Mouse (Mus musculus) G1E-ER4 (cell line): ENCODE results near the gene Gm20479. TPM values are rescaled to one million over a fixed set of nuclear protein-coding genes. Genes with fewer than 3 reads are reported as not detected.

Experiments
- GATA1 ChIP-seq: IDR thresholded peaks from one replicate; pipeline ENCODE4 v1.8.0; 2012; ENCODE audit warnings: low read length, inconsistent platforms
- polyA plus RNA-seq: library from polyadenylated mRNA; stranded (reverse); fragments of >175 nt; gene quantifications from 2 replicates; pipeline ENCODE4 v1.2.3, GENCODE M21; 2012

Gene Gm20479
- 1.4 and 2.1 TPM in 2 replicates for polyA plus RNA-seq

DNA sequence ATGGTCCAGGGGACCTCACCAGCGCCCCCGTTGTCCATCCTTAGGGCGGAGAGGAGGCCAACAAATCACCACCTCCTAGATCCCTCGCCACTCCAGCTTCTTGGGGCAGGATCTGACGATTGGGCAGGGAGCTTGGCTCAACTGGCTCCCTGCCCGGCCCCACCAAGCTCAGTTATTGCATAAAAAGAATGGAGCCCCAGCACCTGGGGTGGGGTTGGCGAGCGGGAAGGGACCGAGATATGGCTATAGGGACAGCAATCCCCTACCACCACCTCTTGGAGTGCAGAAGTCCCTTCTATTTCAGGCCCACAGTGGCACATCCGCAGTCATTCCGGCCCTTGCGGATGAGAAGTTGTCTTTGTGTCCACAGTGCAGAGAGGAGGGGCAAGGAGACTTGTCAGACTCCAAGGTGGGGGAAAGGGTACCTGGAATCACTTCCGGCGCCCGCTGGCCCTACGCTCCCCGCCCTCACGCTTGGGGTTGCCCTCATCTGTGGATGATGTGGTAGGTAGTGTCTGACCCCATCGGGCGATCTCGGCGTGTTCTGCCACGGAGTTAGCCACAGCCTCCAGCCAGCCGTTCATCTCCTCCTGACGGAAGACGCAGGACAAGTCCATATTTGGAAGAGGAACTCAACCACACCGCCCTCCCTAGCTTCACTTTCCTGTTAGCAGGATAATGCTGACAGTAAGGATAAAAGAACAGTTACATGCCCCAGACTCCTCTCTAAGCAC, at the start of gene Gm20479:
Gene Gm20479, minus strand, starts transcription at position 559 of the 734 bp plus-strand sequence.
- no peak for TF ChIP-seq GATA1

- no peak for TF ChIP-seq GATA1
Measured at GRCm38 (mm10) chr7:27406481-27406880, 49.3 kb upstream of the Gm20479 start.

DNA sequence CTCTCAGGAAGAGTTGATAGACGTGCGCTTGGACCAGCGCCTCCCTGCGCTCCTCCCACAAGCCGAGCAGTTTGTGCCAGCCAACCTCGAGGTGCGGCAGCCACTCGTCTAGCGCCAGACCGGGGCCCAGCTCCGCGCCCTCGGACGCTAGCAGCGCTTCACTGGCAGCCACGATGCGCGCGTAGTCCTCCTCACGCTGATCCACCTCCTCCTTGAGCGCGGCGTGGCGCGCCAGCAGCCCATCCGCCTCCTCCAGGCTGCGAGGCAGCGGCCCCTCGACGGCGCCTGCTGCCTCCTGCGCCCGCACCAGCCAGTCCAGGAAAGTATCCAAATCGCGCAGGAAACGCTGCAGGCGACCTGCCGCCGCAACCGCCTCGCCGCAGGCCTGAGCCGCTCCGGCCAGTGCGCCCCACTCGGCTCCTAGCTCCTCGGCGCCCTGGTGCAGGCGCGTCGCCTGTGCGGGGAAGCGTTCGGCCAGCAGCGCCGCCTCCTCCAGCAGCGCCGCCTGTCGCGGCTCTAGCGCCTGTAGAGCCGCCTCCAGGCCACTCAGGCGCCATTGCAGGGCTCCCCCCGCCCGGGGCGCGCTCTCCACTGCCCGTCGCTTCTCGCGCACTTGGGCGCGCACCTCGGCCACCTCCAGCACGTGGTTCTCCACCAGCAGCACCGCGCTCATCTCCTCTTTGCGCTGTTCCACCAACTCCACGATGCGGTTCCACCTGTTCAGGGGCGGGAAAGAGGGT, 47.2 kb upstream of the Gm20479 start:
- no peak for TF ChIP-seq GATA1

- no peak for TF ChIP-seq GATA1
Measured at GRCm38 (mm10) chr7:27402675-27403074, 45.5 kb upstream of the Gm20479 start.

DNA sequence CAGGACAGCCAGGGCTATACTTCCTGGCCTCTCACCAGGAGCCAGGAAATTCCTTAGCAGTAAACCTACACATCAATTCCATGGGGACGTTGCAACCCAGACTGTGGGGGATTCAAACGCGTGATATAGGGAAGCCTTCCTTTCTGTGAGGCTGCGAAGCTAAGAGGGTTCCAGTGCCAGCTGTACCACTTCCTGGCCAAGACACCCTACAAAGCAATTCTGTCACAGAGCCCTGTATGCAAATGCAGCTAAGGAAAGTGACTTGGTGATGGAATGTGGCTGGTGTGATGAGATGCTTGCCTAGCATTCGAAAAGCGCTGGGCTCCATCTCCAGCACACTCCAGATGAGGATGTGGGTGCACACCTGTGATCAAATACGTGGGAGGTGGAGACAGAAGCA, 43.3 kb upstream of the Gm20479 start:
- TF ChIP-seq GATA1: no peak

DNA sequence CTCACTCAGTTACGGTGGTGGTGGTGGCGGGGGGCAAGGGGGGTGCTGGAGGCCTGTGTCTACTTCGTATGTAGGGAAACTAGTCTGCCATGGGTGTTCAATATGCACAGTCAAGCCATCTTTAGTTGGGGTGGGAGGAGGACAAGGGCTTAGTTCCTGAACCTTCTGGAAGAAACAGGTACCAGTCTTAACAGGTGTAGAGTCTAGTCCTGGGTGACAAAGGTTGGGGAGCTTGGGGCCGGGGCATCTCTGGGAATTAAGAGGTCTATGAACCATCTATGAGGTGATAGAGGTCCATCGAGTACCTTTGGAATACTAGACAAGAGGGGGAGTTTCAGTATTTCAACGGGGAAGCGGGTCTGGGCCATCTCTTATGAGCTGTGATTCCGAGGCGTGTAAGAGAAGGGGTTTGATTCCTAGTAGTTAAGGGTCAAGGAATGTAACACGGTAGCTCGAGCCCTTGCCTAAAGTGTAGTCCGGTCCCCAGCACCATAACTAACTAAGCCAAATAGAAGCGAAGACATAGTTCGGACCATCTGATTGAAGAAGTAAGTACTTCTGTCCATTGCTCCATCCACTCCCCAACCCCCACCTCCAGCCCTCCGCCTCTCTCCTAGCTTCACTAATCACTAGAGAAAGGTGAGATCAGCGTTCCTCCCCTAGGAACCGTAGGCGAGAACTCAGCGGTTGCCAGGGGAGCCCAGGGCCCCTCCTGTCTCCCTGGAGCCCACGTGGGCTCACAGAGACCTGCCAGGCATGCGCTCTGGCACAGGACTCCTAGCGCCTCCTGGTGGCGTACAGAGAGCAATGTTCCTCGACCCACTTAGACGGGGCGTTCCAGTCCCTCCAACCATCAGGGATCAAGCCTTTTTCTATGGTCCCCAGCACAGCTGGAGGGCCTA, 40.1 kb upstream of the Gm20479 start:
- TF ChIP-seq GATA1: no peak

GRCm38 (mm10) chr7:27396184-27397047, 39.2 kb upstream of the Gm20479 start:
- no peak for TF ChIP-seq GATA1

DNA sequence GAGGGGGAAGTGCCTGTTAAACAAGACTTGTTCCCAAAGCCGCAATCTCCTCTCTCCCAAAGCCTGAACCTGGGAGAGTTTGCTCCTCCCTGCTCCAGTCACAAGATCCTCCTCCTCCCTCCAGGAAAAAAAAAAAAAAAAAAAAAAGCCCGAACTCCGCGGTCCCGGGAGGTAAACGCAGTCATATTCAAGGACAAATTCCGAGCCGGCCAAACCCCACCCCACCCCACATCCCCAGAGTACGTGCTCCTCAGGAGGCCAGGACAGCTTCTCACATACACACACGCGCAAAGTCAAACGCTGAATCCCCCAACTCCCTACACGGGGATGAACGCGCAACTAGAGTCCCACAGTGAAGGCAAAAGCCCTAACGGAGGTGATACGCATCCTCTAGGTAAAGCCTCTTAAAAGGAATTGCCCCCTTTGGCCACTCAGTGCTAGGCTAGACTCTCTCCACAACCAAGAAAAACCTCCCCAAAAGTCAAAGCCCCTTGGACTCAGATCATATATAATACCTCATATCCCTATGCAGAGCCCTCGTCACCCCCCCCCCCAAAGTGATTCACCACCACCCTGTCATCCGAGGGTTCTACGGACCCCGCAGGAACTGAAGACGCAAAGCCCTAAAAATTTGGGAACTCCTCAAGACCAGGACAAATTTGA, 38.4 kb upstream of the Gm20479 start:
- TF ChIP-seq GATA1: no peak

DNA sequence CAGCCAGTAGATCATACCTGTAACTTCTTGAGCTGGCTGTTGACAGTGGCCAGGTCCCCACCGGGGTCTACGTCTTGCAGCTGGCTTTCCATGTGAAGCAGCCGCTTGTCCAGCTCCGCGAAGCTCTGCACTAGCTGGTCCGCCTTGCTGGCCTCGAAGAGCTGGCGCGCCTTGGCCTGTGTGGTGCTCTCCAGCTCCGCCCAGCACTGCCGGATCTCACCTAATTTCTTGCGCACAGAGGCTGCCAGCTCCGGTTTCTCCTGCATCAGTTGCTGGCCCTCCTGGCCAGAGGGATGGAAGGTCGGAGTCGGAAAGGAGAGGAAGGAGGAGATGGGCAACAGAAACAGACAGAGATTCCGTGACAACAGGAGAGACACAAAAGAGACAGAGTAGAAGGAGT, 34.2 kb upstream of the Gm20479 start:
- no peak for TF ChIP-seq GATA1

DNA sequence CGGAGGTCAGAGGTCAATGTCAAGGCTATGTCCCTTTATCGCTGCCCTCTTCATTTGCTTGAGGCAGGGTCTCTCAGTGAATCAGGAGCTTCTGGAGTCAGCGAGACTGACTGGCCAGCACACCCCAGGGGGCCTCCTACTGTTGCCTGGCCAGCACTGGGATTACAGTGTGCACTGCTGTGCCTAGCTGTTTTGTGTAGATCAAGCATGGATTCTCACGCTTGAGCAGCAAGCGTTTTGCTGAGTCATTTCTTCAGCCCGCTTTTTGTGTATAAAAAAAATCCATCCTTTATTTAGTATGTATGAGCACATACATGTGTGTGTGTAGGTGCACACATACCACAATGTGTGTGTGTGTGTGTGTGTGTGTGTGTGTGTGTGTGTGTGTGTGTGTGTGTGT, 32.0 kb upstream of the Gm20479 start:
- TF ChIP-seq GATA1: no peak

DNA sequence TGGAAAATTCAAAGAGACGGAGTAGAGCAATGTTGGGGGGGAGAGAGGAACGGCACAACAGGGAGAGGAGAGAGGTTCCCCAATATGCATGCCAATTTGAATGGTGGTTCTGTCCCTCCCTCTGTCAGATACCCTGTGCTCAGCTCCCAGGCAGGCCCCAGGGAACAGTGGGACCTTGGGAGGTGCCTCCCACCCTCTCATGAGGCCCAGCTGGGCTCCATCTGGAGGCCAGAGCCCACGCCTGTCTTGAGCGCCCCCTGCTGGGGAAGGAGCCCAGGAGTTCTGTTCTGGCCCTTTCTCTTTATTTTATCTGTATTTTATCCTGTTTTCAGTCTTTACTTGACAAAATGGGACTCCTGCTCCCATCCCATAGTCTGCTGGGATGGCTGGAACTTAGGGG, 27.5 kb upstream of the Gm20479 start:
- no peak for TF ChIP-seq GATA1

DNA sequence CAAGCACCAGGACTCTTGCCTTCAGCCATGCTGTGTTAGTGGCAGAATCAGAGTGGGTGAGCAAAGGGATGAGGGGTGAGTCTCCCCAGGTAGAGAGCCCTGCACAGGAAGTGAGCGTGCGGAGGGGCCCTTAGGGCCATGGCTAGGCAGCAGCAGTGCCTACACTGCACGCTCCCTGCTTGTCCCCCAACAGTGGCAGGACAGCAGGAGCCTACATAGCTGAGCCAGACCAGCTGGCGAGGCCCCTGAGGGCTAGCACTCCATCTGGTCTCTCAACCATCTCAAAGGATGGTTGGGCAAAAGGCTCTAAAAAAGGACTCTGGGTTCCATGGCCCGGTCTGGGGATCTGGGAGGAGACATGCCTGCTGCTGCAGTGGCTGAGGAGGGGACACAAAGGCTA, 26.9 kb upstream of the Gm20479 start:
- TF ChIP-seq GATA1: no peak

DNA sequence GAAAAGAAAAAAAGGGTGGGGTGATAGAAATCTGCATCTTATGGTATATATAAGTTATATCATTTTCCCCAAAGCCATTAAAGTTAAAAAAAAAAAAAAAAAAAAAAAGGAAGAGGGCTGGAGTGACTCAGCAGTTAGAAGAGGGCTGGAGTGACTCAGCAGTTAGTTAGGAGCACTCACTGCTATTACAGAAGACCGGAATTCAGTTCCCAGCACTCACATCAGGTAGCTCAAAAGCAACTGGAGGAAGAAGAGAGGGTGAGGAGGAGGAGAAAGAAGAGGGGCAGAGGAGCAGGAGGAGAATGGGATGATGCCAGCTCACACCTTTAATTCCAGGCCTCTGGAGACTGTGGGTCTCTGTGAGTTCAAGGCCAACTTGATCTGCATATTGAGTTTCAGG, 26.0 kb upstream of the Gm20479 start:
- no peak for TF ChIP-seq GATA1

DNA sequence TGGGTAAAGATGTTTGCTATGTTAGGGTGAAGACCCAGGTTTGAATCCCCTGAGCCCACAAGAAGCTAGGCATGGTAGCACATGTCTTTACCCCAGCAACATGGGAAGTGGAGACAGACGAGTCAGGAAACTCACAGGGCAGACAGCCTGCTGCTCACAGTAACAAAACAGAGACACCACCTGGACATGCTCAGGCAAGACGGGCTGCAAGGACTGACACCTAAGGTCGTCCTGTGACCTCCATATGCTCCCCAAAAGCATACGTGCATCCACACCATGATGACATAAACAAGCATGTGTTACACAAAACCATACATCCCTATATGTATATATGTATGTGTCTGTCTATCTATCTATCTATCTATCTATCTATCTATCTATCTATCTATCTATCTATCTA, 24.3 kb upstream of the Gm20479 start:
- TF ChIP-seq GATA1: no peak

DNA sequence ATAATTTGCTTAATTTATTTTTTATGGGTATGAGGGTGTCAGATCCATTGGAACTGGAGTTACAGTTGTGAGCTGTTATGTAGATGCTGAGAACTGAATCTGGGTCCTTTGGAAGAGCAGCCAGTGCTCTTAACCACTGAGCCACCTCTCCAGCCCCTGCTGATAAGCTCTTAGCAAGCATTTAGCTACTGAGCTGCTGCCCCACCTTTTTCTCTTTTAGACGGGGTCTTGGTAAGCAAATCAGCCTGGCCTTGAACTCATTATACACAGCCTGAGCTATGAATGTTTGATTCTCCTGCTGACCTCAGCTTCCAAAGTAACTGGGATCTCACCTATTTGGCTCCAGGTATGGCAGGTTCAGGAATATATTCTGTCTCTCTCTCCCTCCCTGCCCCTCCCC, 23.8 kb upstream of the Gm20479 start:
- TF ChIP-seq GATA1: no peak

DNA sequence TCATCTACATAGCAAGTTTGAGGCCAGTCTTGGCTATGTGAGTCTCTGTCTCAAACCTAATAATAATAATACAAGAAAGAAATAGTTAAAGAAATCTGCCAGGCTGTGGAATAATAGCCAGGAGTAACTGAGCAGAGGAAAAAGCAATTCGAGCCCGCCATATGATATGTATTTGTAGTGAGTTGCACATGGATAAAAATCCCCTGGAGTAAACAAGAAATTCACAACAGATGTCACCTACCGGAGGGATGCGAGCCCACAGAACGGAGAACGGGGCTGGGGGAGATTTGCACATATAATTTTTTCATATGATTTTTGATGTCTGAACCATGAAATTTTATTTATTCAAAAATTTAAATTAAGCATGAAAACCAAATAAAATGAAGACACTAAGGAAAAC, 22.6 kb upstream of the Gm20479 start:
- no peak for TF ChIP-seq GATA1
